Mouse (Mus musculus) liver, postnatal 0 days (tissue): Measurements from ENCODE around the gene Lmod1. TPM values are rescaled to one million over a fixed set of nuclear protein-coding genes. Genes with fewer than 3 reads are reported as not detected.
"Not testable (repeated sequence)": the region's sequence is repeated elsewhere in the genome, so short reads cannot be mapped to it uniquely, and the experiment has no call there.

Experiments
- ATAC-seq: fragments of 200-750 bp; cut with Nextera tagmentation; 2 replicates; pipeline ENCODE4 v1.8.0; 2017; ENCODE audit warnings: mild to moderate bottlenecking, moderate library complexity
- DNase-seq: peaks from one replicate; pipeline ENCODE4 v3.0.0-alpha.2; 2016
- H3K27ac ChIP-seq: fragments of 300-500 bp; sonication (generic); 2 replicates; pipeline ENCODE4 v1.5.1; 2014; ENCODE audit warnings: antibody characterized with exemption, moderate library complexity, mild to moderate bottlenecking, low read depth
- H3K27me3 ChIP-seq: fragments of 300-500 bp; sonication (generic); 2 replicates; pipeline ENCODE4 v1.6.1; 2014; ENCODE audit warnings: low read length, control low read depth, mixed read lengths; ENCODE audit not compliant: insufficient read depth
- H3K36me3 ChIP-seq: fragments of 300-500 bp; sonication (generic); replicated peaks from 2 replicates; pipeline ENCODE4 v1.6.1; 2014; ENCODE audit warnings: mild to moderate bottlenecking, control low read depth, low read length, moderate library complexity, mixed read lengths; ENCODE audit not compliant: insufficient read depth
- H3K4me1 ChIP-seq: fragments of 300-500 bp; sonication (generic); 2 replicates; pipeline ENCODE4 v1.6.1; 2014; ENCODE audit warnings: antibody characterized with exemption, mild to moderate bottlenecking, control low read depth; ENCODE audit not compliant: insufficient read depth
- H3K4me2 ChIP-seq: fragments of 300-500 bp; sonication (generic); 2 replicates; pipeline ENCODE4 v1.6.1; 2014; ENCODE audit warnings: low read depth, mild to moderate bottlenecking, low read length, moderate library complexity, mixed read lengths
- H3K4me3 ChIP-seq: fragments of 300-500 bp; sonication (generic); 2 replicates; pipeline ENCODE4 v1.5.1; 2014; ENCODE audit warnings: low read depth, low read length
- H3K9ac ChIP-seq: fragments of 300-500 bp; sonication (generic); replicated peaks from 2 replicates; pipeline ENCODE4 v1.6.1; 2014; ENCODE audit warnings: mild to moderate bottlenecking, moderate library complexity
- H3K9me3 ChIP-seq: fragments of 300-500 bp; sonication (generic); 2 replicates; pipeline ENCODE4 v1.6.1; 2016; ENCODE audit warnings: mild to moderate bottlenecking, control low read depth, low read length, mixed read lengths
- CTCF ChIP-seq: sonication (generic); IDR thresholded peaks from 2 replicates; pipeline ENCODE4 v1.5.1; 2016; ENCODE audit warnings: antibody characterized with exemption, low read depth
- EP300 ChIP-seq: IDR thresholded peaks from 2 replicates; pipeline ENCODE4 v1.6.1; 2016; ENCODE audit warnings: antibody characterized with exemption, low read depth, mild to moderate bottlenecking
- WGBS: fragments of 180-500 bp; shearing (Covaris S2); extraction: QIAGEN DNeasy Blood & Tissue Kit; methylation state at CpG from one replicate; pipeline ENCODE4 v1.1.7; 2014; ENCODE audit not compliant: insufficient replicate concordance; 5-methylcytosine and 5-hydroxymethylcytosine counted together
- polyA plus RNA-seq: library from polyadenylated mRNA; unstranded; fragments of >200 nt; fragmentation: Nextera tagmentation; extraction: Ambion mirVana; gene quantifications from 2 replicates; pipeline ENCODE4 v1.2.1, GENCODE M21; 2015

The Lmod1 gene
- polyA plus RNA-seq, 1 experiment from 2014 or later = 0.14 TPM

- TF ChIP-seq CTCF (no peak), EP300 (no peak)
- ATAC-seq = no peak
Observed at GRCm38 (mm10) chr1:135374175-135374867, 49.7 kb downstream of the Lmod1 start.

GRCm38 (mm10) chr1:135374868-135375581 is 50.4 kb downstream of the Lmod1 start, which contains the start of gene Shisa4:
Gene Shisa4 (minus strand): TSS chr1:135375237.
- H3K36me3 ChIP-seq = no peaks in the 10 kb centered on the region
- peak; percentile 65 for ATAC-seq
- 6% methylated on average over 34 of the region's 38 CpGs for WGBS
- peaks cover 8% of the 10 kb centered on the region for H3K4me1 ChIP-seq
- DNase-seq = peak; percentile 52
- peak within 1 kb of the TSS; percentile 37 for H3K9ac ChIP-seq
- peak within 1 kb of the TSS; percentile 73 for H3K4me2 ChIP-seq
- H3K9me3 ChIP-seq = no peaks in the 10 kb centered on the region
- no peak within 1 kb of the TSS for H3K27ac ChIP-seq
- peaks cover 10% of the 10 kb centered on the region; the same call in 1 of the 2 replicates for H3K27me3 ChIP-seq
- H3K4me3 ChIP-seq = peak within 1 kb of the TSS; percentile 44
- no peak for TF ChIP-seq EP300
- no peak for TF ChIP-seq CTCF

More at GRCm38 (mm10) chr1:135374175-135374867, 49.7 kb downstream of the Lmod1 start:
- H3K4me2 ChIP-seq = peak overlapping the region; percentile 73
- no peaks in the 10 kb centered on the region for H3K9me3 ChIP-seq
- peaks cover 13% of the 10 kb centered on the region for H3K27me3 ChIP-seq
- H3K9ac ChIP-seq = peak overlapping the region; percentile 37
- peak overlapping the region; percentile 44 for H3K4me3 ChIP-seq
- WGBS = 7% methylated on average over 18 of the region's 19 CpGs
- no peak for DNase-seq
- H3K4me1 ChIP-seq = peaks cover 8% of the 10 kb centered on the region
- no peaks in the 10 kb centered on the region for H3K36me3 ChIP-seq
- H3K27ac ChIP-seq = no peak overlapping the region

GRCm38 (mm10) chr1:135378576-135378975 is 54.0 kb downstream of the Lmod1 start:
- Histone ChIP-seq H3K9me3 (no peaks in the 10 kb centered on the region), H3K36me3 (peaks cover 9% of the 10 kb centered on the region), H3K9ac (no peak overlapping the region), H3K4me3 (no peak overlapping the region), H3K4me2 (no peak overlapping the region), H3K27me3 (peaks cover 10% of the 10 kb centered on the region; the same call in 1 of the 2 replicates), H3K27ac (no peak overlapping the region), H3K4me1 (peaks cover 8% of the 10 kb centered on the region)
- no peak for TF ChIP-seq EP300
- TF ChIP-seq CTCF = no peak
- ATAC-seq (no peak), DNase-seq (no peak)
- WGBS = 54% methylated on average over 9 of the region's 9 CpGs

- Histone ChIP-seq H3K27me3 (peaks cover 7% of the 10 kb centered on the region; the same call in 1 of the 2 replicates), H3K4me1 (peaks cover 8% of the 10 kb centered on the region), H3K4me2 (no peak overlapping the region), H3K4me3 (no peak overlapping the region), H3K36me3 (peaks cover 13% of the 10 kb centered on the region), H3K9me3 (no peaks in the 10 kb centered on the region), H3K27ac (no peak overlapping the region), H3K9ac (no peak overlapping the region)
- ATAC-seq (no peak), DNase-seq (no peak)
- TF ChIP-seq CTCF = no peak
- no peak for TF ChIP-seq EP300
- 38% methylated on average over 2 of the region's 2 CpGs for WGBS
Observed at GRCm38 (mm10) chr1:135379048-135379447, 54.4 kb downstream of the Lmod1 start.

- no peak for TF ChIP-seq CTCF
- TF ChIP-seq EP300 = no peak
- Histone ChIP-seq H3K9me3 (no peaks in the 10 kb centered on the region), H3K4me2 (no peak overlapping the region), H3K4me1 (no peaks in the 10 kb centered on the region), H3K9ac (no peak overlapping the region), H3K36me3 (peaks cover 26% of the 10 kb centered on the region), H3K4me3 (no peak overlapping the region), H3K27ac (no peak overlapping the region), H3K27me3 (no peaks in the 10 kb centered on the region)
- DNase-seq (no peak), ATAC-seq (no peak)
- WGBS = 82% methylated on average over 15 of the region's 15 CpGs
Observed at GRCm38 (mm10) chr1:135380071-135380991, 55.7 kb downstream of the Lmod1 start.

- H3K27me3 ChIP-seq, H3K27ac ChIP-seq, DNase-seq, H3K4me1 ChIP-seq, H3K4me2 ChIP-seq, H3K4me3 ChIP-seq, ATAC-seq, H3K9ac ChIP-seq, H3K9me3 ChIP-seq: not testable (repeated sequence)
- TF ChIP-seq CTCF = peak; percentile 57
- 58% methylated on average over 6 of the region's 6 CpGs for WGBS
- H3K36me3 ChIP-seq = peaks cover 38% of the 10 kb centered on the region
Observed at GRCm38 (mm10) chr1:135381560-135381959, 57.0 kb downstream of the Lmod1 start.
